Mouse (Mus musculus) cerebellum, postnatal 10 days (tissue): Measurements from ENCODE around the gene B2m.
A peak's percentile ranks its signal among the peaks of the same experiment; 100 is the strongest.

ENCODE experiments used
- DNase-seq, 2 experiments: peaks; one replicate each; pipeline ENCODE4 v3.0.0; 2021; ENCODE audit warnings: mixed read lengths in 2 of 2

B2m gene

DNA sequence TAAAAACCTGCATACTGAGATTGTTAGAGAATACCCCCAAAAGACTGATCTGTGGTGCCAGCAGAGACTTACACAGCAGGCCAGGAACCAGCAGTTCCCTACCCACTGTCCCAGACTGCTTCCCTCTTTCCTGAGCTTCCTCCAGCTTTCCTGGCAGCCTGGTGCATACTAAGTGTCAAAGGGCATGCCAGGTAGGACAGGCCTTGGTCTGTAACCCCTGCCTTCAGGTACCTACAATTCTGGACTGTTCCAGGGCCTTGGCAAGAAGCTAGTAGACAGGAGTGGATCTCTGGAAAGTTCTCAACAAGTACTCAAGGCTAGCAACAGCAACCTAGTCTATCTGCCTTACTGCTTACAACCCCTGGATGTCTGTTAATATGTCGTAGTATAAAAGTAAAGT is 3.7 kb downstream of the B2m start:
- DNase-seq, result no peak

DNA sequence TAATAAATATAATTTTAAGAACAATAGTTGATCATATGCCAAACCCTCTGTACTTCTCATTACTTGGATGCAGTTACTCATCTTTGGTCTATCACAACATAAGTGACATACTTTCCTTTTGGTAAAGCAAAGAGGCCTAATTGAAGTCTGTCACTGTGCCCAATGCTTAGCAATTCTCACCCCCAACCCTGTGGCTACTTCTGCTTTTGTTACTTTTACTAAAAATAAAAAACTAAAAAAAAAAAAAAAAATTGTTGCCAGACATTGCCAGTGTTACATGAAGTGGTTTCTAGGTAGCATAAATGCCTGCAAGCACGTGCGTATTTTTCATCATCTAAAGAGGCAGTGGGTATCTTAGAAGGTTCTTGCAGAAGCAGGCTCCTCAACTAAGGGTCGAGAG is 5.4 kb downstream of the B2m start:
- DNase-seq, result no peak

DNA sequence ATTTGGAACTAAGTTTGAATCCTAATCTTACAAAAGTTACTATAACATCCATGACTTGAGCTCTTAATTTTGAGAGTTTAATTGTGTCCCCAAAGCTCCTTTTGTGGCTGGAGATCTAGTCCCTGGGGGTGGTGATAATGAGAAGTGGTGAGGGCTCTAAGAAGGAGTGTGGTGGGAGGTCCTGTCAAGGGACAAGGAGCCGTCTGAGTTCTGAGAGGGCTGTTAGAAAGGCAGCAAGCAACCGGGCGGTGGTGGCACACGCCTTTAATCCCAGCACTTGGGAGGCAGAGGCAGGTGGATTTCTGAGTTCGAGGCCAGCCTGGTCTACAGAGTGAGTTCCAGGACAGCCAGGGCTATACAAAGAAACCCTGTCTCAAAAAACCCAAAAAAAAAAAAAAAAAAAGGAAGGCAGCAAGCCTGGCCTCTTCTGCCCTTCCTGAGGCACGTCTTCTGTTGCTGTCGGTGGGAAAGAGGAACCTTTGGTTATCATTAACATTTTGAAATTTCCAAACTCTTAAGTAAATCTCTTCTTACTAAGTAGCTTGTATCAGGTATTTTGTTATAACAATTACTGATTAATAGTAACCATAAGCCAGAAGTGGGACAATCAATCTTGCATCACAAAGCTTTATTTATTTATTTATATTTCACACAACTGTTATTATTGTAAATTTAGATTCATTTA is 6.3 kb downstream of the B2m start:
- no peak for DNase-seq

DNA sequence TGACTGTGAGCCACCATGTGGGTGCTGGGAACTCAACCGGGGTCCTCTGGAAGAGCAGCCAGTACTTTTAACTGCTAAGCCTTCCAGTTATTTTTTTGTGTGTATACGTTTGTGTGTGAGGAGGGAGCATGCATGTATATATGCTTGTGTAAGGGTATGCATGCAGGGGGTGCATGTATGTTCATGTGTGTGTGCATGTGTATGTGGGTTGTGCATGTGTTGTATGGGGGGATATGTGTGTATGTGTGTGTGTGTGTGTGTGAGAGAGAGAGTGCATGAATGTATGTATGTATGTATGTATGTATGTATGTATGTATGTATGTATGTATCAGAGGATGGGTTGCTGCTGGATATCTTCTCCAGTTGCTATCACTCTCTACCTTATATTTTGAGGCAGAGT is 7.0 kb downstream of the B2m start:
- DNase-seq, result no peak

DNA sequence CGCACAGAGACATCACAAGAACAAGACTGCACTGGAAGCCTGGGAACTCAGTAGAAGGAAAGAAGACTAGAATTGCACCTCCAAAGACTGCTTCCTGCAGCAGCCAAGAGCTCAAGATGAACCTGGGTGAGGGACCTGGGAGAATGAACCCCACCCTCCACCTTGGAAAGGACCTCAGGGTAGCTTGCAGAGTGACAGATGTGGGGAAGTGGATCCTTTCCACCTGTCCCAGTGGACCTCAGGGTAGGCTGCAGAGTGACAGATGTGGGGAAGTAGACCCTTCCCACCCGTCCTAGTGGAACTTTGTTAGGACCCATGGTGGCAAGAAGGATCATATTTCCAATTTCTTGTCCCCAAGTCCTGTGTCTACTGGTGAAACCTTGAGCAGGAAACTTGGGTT is 7.8 kb downstream of the B2m start:
- no peak for DNase-seq

DNA sequence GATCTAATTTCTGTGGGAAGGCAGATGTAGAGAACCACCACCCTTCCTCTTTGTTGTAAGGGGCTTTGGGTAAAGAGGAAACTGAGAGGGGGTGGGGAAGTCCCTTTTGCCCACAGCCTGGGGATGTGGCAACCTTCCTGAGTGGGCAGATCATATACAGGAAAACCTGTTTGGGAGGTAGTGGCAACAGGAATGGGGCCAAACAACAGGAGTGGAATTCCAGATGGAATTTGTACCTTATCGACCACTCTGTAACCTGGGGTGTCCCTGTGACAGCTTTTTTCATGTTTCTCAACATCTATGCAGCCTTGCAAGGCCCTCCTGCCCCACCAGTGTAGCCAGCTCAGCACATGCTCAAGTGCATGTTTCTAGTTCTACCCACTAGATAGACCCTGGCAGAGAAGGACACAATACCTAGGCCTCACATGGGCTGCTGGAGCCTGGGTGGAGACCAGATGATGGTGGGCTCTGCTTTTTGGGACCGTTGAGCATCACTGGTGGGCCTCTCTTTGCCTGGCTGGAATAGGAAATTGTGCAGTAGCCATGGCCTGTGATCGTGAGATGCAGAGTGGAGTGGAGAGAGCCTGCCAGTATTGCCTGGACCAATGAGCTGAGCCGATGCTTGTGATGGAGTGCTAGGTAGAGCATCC is 8.7 kb downstream of the B2m start:
- DNase-seq, result no peak

DNA sequence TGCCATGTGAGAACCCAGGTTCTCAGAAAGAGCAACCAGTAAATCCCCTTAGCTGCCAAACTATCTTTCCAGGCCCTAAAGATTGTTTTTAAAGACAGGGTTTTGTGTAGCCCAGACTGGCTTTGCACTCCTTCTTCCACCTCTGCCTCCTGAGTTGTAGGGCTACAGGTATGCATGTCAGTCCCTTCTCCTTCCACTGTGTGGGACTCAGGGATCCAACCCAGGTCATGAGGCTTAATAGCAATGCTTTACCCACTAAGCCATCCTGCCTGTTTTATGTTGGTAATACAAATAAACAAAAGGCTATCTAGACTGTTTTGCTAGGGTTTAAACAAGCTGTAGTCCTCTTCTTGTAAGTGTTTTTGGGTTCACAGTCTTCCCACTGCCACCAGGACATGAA is 10.1 kb downstream of the B2m start:
- DNase-seq, result no peak

DNA sequence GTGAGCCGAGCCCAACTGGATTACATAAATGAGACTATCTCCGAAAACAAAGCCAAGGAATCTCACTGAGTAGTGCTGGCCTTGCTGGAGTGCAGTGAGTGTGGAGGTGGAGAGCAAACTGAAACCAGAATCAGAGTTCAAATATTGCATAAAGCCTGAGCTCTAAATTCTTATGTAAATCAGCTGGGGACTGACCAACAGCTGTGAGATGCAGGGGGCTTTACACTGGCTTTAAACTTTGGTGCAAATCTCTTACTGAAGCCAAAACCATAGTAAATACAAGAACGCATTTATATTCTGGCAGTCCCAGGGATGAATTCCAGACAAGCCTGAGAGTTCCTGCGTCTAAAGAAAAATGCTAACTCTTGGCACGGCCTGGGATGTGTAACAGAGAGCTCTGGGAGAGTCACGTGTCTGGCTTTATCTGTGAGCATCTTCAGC is 10.9 kb downstream of the B2m start:
- no peak for DNase-seq

DNA sequence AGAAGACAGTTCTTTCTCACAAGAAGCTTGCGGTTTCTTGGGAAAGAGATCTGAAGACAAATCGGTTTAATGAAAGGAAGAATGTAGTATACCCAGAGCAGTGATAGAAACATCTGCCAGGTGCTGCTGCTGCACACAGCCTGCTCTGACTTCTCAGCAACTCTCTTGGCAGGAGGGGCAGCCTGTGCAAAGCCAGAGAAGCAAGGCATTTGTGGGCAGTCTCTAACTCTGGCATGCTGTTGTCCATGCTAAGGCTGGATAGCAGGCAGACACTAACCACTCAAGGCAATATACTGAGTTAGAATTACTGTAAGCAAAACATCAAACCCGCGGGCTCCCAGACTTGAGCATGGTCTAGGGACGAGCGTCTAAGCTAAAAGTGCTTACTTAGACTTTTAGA is 12.2 kb downstream of the B2m start:
- DNase-seq, result no peak

DNA sequence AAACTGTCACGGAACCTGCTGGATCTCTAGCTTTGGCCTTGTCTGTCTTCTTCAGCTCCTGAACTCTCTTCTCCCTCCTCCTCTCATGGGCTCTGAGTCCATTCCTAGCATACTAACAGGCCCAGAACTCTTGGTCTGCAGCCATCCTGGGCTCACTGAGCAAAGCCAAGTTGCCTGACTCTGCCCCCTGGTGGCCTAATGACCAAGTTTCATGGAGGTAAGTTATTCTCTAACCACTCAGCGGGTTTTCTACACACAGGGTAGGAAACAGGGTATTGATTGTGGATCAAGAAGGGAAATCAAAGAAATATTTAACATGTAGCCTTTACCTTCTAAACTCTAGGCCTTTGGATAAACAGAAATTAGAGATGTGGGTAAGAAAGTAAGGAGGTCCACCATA is 13.2 kb downstream of the B2m start, which contains the start of gene Trim69:
TSS of gene Trim69 (plus strand) at position 21 of the 400 bp plus-strand sequence.
- DNase-seq, result peak; percentile 92 to 95

DNA sequence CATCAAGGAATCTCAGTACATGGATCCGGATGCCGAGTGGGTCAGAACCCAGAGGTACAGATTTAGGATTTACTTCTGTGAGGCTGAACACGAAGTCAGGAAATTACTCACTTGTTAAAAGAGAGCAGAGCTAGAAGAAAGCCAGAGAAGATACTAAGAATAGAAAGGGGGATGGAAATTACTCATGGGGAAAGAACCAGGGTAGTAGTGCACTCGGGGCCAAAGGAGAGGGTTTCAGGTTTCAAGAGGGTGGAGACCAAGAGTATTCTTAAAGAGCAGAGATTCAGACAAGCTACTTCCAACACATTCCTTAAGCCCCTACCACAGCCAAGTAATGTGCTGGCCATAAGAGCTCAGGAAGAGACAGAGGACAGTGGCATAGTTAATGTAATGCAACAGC is 14.1 kb downstream of the B2m start:
- DNase-seq, result no peak

DNA sequence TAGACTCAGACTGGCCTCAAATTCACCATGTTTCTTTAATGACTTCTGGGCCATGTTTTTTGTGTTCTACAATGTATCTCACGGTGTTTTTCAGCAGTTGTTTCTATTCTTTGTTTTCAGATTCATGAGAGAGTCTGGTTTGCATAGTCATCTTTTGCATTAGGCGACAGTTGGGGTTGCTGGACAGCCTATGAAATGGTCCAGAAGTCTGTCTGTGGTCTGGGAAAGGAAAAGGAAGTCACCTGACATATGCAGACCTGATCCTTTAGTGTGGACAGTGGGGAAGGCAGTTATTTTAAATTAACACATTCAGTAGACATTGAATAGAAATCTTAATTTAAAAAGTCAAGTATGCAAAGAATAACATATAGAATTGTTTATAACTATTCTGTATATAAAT is 15.0 kb downstream of the B2m start:
- DNase-seq, result no peak

DNA sequence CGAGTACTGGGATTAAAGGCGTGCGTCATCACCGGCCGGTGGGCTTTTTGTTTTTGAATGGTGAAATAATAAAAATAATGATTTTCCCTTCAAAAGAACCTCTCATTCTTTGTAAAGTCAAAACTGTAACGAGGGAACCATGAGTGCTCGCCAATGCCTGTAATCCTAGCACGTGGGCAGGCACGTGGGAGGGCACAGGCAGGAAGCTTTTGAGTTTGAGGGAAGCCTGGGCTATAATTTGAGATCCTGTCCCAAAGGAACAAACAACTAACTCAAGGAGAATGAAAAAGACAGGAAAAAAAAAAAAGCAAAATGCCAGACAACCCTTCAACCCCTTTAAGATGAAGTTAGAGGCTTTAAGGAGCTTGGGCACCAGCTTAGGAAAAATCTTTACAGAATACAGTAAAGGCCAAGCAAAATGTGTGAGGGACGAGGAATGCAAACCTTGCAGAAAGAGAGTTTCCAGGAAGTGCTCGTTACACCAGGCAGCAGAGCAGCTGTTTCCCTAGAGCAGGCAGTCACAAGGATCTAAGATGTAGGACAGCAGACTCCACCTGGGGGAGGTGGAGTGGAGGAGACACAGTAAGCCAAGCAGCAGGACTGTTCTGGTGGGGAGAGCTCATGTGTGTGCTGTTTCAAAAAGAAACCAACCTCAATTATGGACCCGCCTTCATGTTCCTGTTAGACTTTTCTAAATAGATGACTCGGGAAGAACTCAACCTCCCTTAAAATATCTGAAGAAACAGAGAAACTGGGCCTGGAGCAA is 16.1 kb downstream of the B2m start:
- DNase-seq, result no peak

DNA sequence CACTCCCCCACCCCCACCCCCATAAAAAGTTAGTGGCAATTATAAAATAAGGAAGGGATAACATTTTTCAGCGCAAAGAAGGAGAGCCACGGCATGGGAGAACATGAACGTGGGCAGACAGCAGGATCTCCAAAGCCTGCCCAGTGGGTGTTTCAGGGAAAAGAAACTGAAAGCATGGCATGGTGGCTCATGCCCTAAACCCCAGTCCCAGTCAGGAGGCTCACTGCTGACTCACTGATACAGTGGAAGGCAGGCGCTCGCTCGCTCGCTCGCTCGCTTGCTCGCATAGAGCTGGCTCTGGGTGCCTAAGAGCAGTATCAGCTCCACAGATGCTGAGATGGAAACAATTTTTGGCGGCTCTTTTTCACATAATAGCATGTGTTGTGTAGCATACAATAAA is 16.8 kb downstream of the B2m start:
- DNase-seq, result no peak

DNA sequence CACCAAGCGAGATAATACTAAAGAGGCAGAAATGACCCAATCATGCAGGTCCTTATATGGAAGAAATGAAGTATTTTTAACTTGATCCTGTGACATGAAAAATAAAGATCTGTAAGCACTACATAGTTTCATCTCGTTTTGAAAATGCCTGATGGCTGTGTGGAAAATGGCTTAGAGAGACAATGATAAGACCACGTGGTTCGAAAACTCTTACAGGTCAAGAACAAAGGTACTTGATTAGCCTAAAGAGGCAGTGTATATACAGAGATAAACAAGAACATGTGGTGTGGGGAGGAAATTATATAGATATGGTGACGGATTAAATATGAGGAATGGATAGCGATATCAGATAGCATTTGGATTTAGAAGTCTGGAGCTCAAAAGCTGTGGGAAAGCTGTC is 23.8 kb downstream of the B2m start:
- DNase-seq, result no peak

DNA sequence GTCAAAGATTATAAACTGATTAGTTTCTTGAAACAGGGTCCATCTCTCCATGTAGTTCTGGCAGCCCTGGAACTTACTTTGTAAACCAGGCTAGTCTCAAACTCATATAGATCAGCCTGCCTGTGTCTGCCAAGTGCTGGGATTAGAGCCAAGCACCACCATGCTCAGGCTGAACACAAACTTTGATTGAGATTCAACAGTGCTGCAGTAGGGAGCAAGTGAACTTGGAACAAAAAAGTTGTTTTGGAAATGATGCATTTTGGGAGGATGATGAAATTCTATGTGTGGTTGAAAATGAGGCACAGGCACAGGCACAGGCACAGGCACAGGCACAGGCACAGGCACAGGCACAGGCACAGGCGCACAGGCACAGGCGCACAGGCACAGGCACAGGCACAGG is 24.7 kb downstream of the B2m start:
- peak in 1 of 2 experiments; percentile 8 for DNase-seq

DNA sequence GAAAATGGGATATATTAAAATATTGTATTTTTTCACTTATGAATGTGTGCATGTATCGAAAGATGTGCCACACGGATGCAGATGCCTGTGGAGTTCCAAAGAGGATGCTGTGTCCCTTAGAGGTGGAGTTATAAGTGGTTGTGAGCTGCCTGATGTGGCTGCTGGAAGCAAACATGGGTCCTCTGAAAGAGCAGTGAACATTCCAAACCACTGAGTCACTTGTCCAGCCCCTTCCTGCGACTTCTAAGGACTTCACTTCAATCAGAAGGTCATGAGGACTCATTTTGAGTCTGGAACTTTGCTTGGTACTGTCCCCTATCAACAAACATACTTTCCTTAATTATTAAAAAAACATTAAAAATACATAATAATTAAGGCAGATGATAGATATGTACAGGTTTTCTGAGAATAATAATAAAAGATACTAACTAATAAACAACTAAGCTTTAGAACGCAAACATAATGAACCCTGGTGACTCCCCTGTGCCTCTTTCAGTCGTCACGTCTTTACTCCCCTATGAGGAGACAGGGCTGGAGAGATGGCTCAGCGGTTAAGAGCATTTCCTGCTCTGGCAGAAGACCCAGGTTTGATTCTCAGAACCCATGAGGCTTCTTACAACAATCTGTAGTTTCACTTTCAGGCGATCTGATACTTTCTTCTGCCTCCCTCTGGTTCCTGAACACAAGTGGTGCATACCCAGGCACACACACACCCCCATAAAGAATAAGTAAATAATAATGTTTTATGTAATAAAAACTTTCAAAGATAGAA is 32.8 kb downstream of the B2m start:
- no peak for DNase-seq

DNA sequence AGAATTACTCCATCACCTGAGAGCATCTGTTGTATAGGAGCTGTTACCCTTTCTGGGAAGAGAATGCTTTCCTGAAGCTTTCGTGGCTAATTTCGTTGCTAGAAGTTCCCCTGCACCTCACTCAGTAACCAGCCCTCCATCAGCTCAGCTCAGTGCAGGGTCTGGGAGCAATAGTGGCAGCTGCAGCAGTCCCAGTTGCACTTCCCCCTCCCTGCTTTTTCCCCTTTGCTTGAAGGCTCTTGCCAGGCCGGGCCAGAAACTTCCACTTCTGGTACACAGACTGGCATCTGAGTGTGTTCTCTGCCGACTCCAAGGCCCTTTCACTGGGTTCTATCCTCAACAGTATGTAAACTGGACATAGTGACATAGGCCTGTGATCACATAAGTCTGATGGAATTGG is 37.6 kb downstream of the B2m start:
- DNase-seq, result no peak

DNA sequence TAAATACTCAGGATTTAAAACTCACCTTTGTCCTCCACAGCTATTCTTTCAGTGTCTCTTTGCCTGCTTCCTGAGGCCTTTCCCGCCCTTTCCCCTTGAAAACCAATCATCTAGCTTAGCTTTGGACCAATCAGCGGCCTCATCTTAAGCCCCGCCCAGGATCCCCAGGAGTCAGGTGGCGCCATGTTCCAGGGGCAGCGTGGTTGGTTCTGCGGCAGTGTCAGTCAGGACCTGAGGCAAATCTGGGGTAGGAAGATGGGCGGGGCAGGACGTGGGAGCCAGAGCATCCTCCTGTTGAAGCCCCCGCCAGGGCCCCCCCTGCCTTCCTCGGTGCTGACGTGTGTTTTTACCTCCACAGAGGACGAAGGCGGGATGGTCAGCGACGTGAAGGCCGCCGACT is 38.6 kb downstream of the B2m start, which contains the start of the genes Patl2 and Terb2:
TSS of gene Patl2 (minus strand) at position 84 of the 400 bp plus-strand sequence.
TSS of gene Terb2 (plus strand) at position 167 of the 400 bp plus-strand sequence.
- no peak for DNase-seq

DNA sequence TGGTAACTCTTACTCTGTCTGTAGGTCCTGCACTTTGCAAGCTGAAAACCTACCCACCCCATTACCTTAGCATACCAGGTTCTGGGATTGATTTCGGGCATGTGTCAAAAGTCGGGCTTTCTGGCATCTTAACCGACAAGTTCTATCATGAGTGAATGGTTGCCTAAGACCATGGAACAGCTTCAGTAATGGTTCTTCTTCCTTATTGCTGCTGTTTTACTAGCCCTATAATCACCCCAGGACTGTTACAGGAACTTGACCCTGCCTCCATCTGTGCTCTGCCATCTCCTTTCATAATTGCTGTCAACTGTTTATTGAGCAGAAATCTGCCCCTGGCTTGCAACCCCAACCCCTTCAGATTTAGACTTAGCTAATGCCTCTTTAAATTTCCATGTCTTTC is 39.3 kb downstream of the B2m start:
- DNase-seq, result no peak

DNA sequence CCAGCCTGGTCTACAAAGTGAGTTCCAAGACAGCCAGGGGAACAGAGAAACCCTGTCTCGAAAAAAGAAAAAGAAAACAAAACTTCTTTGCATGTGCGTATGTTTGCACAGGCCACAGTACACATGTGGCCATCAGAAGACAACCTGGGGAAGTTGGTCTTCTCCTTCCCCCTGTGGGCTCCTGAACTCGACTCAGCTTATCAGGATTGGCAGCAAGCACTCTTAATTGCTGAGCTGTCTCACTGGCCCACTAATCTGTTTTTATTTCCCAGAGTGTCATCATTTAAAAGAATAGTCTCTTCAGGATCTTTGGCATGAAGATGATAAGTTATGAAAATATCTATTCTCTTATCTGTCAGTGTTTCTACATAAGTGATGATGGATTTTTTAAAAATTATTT is 44.4 kb downstream of the B2m start:
- no peak for DNase-seq

DNA sequence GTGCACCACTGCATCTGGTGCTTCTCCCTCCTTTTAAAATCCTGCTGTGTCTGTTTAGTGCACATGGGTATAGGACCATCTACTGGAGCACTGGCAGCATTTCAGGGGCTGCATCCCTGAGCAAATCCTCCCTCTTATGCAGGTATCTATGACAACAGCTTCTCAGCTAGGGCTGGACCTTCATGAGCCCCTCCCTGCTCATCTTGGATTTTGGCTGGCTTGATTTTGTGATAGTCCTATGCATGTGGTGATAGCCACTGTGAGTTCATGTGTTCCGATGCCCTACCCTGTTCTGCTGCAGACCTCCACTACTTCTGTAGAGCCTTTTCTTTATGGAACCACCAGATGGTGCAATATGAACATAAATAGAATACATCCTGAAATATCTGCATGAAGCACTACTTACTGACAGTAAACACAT is 47.0 kb downstream of the B2m start:
- DNase-seq, result peak; percentile 18 to 64

DNA sequence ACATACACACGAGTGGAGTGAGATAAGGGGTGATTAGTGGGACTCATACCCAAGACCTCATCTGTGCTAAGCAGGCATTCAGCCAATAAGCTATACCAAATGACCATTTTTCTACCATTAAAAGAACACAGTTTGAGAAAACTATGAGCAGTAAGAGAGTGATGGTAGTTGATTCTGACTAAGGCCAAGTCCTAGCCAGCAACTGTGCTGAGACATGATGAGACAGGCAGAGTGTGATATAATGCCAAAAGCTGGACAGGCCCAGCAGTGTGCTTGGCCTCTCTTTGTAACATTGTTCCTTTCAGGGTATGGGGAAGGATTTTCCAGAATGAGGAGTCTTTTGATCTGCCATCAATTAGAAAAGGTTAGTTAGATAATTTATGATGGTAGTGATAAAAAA is 54.0 kb downstream of the B2m start:
- DNase-seq, result no peak
